ENCODE assay signal across 11 mouse cellular contexts in genomic region chr17:5216965-5217546, GRCm38 (mm10).
DNase-seq lines count a peak whose midpoint lies in the region; ATAC-seq lines count a peak whose summit lies in the region.
"Had no signal": no experiment of that assay in that cellular context is flagged by ENCODE, and none has a peak within 500 bp of the region (broad histone marks: within the 10 kb centered on the region; RNA-seq: fewer than 3 reads in every experiment).

No protein-coding gene starts in this region.

- peak; percentile 36 for DNase-seq in embryo, embryonic 9.5 days (ENCODE audit: extremely low spot score)
- no peak for DNase-seq in embryo, embryonic 11 days
- DNase-seq in Muller cell, postnatal 12 days (ENCODE audit: inconsistent ontology term): peak; percentile 48
- no peak for DNase-seq in liver, embryonic 11.5 days (ENCODE audit: low spot score)
- DNase-seq in thymus, postnatal 14 days: no peak
- no peak for DNase-seq in forebrain, embryonic 14.5 days (ENCODE audit: low spot score)
- DNase-seq: adrenal gland, postnatal 25 days had no signal

- H3K4me1 ChIP-seq in intestine, embryonic 16.5 days (ENCODE audit: control insufficient read depth, insufficient read depth, low read length): peaks cover 42% of the 10 kb centered on the region
- peaks cover 6% of the 10 kb centered on the region for H3K4me1 ChIP-seq in liver, embryonic 11.5 days (replicated peaks; ENCODE audit: control insufficient read depth, insufficient read depth, low read length)
- peaks cover 63% of the 10 kb centered on the region for H3K4me1 ChIP-seq in forebrain, embryonic 14.5 days (ENCODE audit: control insufficient read depth, insufficient read depth, low read length)

- H3K4me2 ChIP-seq in intestine, embryonic 16.5 days (ENCODE audit: low read depth, low read length): no peak overlapping the region
- H3K4me2 ChIP-seq in liver, embryonic 11.5 days: no peak overlapping the region
- no peak overlapping the region for H3K4me2 ChIP-seq in forebrain, embryonic 14.5 days (ENCODE audit: low read length)

- H3K36me3 ChIP-seq in intestine, embryonic 16.5 days (ENCODE audit: control insufficient read depth, insufficient read depth, low read length): no peaks in the 10 kb centered on the region
- H3K36me3 ChIP-seq in liver, embryonic 11.5 days (ENCODE audit: control insufficient read depth, insufficient read depth, low read length): no peaks in the 10 kb centered on the region
- no peaks in the 10 kb centered on the region for H3K36me3 ChIP-seq in forebrain, embryonic 14.5 days (ENCODE audit: control insufficient read depth, insufficient read depth, low read length)

- no peak overlapping the region for H3K4me3 ChIP-seq in intestine, embryonic 16.5 days (ENCODE audit: low read length)
- H3K4me3 ChIP-seq in liver, embryonic 11.5 days (ENCODE audit: low read depth, low read length): no peak overlapping the region
- H3K4me3 ChIP-seq in forebrain, embryonic 14.5 days (ENCODE audit: low read depth, low read length): no peak overlapping the region
- H3K4me3 ChIP-seq: erythroblast, embryonic 14.5 days had no signal

- peak overlapping the region; percentile 34; the same call in 1 of the 2 replicates for H3K27ac ChIP-seq in intestine, embryonic 16.5 days (ENCODE audit: low read length)
- no peak overlapping the region for H3K27ac ChIP-seq in liver, embryonic 11.5 days (ENCODE audit: low read depth, low read length)
- no peak overlapping the region for H3K27ac ChIP-seq in forebrain, embryonic 14.5 days (ENCODE audit: low read depth, low read length)

- peak; percentile 82 for ATAC-seq in intestine, embryonic 16.5 days
- ATAC-seq in liver, embryonic 11.5 days (replicated peaks; ENCODE audit: low FRiP score): 0 out of 2 replicates have a peak, but pooled peaks have one; percentile 42
- no peak for ATAC-seq in monocyte, adult 5-6 weeks (replicated peaks; ENCODE audit: insufficient number of reproducible peaks, low FRiP score, low TSS enrichment, poor library complexity, severe bottlenecking)
- no peak for ATAC-seq in forebrain, embryonic 14.5 days
- ATAC-seq: inflammation-experienced regulatory T-cells, adult 6 months had no signal

- 53% methylated on average over 10 of the region's 10 CpGs for WGBS in intestine, embryonic 16.5 days
- WGBS in liver, embryonic 11.5 days: 65% methylated on average over 10 of the region's 10 CpGs
- WGBS in forebrain, embryonic 14.5 days: 44% methylated on average over 10 of the region's 10 CpGs

- H3K27me3 ChIP-seq in intestine, embryonic 16.5 days (replicated peaks; ENCODE audit: control insufficient read depth, insufficient read depth, low read length): no peaks in the 10 kb centered on the region
- no peaks in the 10 kb centered on the region for H3K27me3 ChIP-seq in liver, embryonic 11.5 days (replicated peaks; ENCODE audit: control insufficient read depth, insufficient read depth, low read length)
- H3K27me3 ChIP-seq in forebrain, embryonic 14.5 days (replicated peaks; ENCODE audit: control insufficient read depth, insufficient read depth, low read length): no peaks in the 10 kb centered on the region

- no peak overlapping the region for H3K9ac ChIP-seq in intestine, embryonic 16.5 days (ENCODE audit: low read depth, low read length)
- no peak overlapping the region for H3K9ac ChIP-seq in liver, embryonic 11.5 days (ENCODE audit: low read depth, low read length)
- H3K9ac ChIP-seq in forebrain, embryonic 14.5 days (ENCODE audit: low read length): no peak overlapping the region

- no peaks in the 10 kb centered on the region for H3K9me3 ChIP-seq in intestine, embryonic 16.5 days (ENCODE audit: control insufficient read depth, low read length)
- H3K9me3 ChIP-seq in liver, embryonic 11.5 days (ENCODE audit: control insufficient read depth, low read length): no peaks in the 10 kb centered on the region
- H3K9me3 ChIP-seq in forebrain, embryonic 14.5 days (replicated peaks; ENCODE audit: control insufficient read depth, low read length): no peaks in the 10 kb centered on the region

Comparison
In these comparisons a context has a peak if more than half of its experiments do, and no peak if none do; other contexts are left out.
1. DNase-seq: peak in embryo, embryonic 9.5 days (single experiment) and Muller cell, postnatal 12 days (single experiment); none in embryo, embryonic 11 days (single experiment), liver, embryonic 11.5 days (single experiment), thymus, postnatal 14 days (single experiment) and forebrain, embryonic 14.5 days (single experiment).
2. ATAC-seq: peak in intestine, embryonic 16.5 days (single experiment) and liver, embryonic 11.5 days (single experiment); none in monocyte, adult 5-6 weeks (single experiment) and forebrain, embryonic 14.5 days (single experiment).